Mouse (Mus musculus) cerebellum, adult 2 months (tissue): Measurements from ENCODE around the gene Dcun1d3. TPM values are rescaled to one million over a fixed set of nuclear protein-coding genes. Genes with fewer than 3 reads are reported as not detected.

Experiments
- DNase-seq, 2 experiments: peaks; one replicate each; pipeline ENCODE4 v3.0.0; 2021
- H3K27ac ChIP-seq: fragments of 200-500 bp; 2 replicates; pipeline ENCODE4 v1.5.1; 2012; ENCODE audit warnings: low read length, control low read depth, inconsistent platforms; ENCODE audit not compliant: insufficient read depth
- H3K27me3 ChIP-seq: fragments of 200-500 bp; 2 replicates; pipeline ENCODE4 v1.6.1; 2012; ENCODE audit warnings: inconsistent platforms, mild to moderate bottlenecking, low read length, moderate library complexity; ENCODE audit not compliant: control insufficient read depth, insufficient read depth
- H3K4me1 ChIP-seq: fragments of 200-500 bp; 2 replicates; pipeline ENCODE4 v1.6.1; 2011; ENCODE audit warnings: low read length; ENCODE audit not compliant: control insufficient read depth, insufficient read depth
- H3K4me3 ChIP-seq: fragments of 200-500 bp; replicated peaks from 2 replicates; pipeline ENCODE3; 2011; ENCODE audit warnings: mild to moderate bottlenecking, low read depth, low read length, control low read depth; ENCODE audit not compliant: insufficient read depth
- CTCF ChIP-seq: fragments of 200-500 bp; IDR thresholded peaks from 2 replicates; pipeline ENCODE4 v1.5.1; 2011; ENCODE audit warnings: low read depth, mild to moderate bottlenecking, control low read depth, low read length, moderate library complexity, borderline replicate concordance; ENCODE audit not compliant: insufficient read depth
- POLR2A ChIP-seq: fragments of 200-500 bp; IDR thresholded peaks from 2 replicates; pipeline ENCODE4 v1.6.1; 2011; ENCODE audit warnings: low read length, control low read depth, borderline replicate concordance; ENCODE audit not compliant: insufficient read depth
- WGBS: fragments of 180-500 bp; shearing (Covaris S2); methylation state at CpG from one replicate; pipeline ENCODE4 v1.1.7; 2018; 5-methylcytosine and 5-hydroxymethylcytosine counted together
- polyA plus RNA-seq: library from polyadenylated mRNA; depleted of rRNA; stranded (reverse); fragments of >200 nt; gene quantifications from 2 replicates; pipeline ENCODE4 v1.2.3, GENCODE M21; 2012; rRNA removed

The Dcun1d3 gene
- 10.4 and 10.8 TPM in 2 replicates for polyA plus RNA-seq

DNA sequence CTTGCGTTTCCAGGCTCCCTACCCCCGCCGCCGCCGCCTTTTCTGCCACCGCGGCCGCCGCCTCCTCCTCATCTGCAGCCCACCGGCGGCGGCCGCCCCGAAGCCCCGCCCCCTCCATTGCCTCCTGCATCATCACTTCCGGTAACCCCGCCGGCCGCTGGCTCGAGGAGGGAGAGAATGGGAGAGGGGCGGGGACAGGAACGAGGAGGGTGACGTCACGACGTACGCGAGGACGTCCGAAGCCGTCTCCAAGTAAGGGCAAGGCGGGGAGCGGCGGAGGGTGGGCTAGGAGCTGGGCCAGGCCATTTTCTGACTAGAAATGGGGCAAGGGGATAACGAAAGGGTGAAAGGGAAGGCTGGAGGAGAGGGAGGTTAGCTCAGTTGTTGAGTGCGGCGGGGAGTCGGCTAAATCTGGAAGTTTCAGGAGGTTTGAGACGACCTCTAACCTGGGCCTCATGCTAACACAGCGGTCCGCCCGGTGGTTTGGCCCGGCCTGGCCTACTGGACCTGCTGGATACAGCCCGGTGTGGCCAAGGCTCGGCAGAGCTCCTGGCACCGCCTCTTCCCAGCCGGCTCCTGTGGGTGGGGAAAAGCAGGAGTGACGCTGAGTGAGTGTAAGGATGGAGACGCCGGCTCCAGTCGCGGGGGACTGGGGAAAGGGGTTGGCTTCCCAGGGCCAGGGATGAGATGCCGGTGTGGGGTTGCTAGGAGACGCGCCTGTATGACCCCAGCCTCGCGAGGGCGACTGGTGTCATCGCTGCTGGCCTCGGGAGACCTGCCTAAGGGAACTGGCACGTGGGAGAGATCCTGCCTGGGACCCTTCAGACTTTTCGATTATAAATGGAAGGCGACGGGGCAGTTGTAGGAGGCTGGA lies at the start of gene Dcun1d3, which contains the start of gene Lyrm1:
Gene Dcun1d3 (minus strand): TSS at position 660 of the 874 bp plus-strand sequence.
Gene Lyrm1 (plus strand): TSS at position 223 of the 874 bp plus-strand sequence.
- no peaks in the 10 kb centered on the region for H3K4me1 ChIP-seq
- under 1% methylated on average over 63 of the region's 63 CpGs for WGBS
- TF ChIP-seq POLR2A (peak; percentile 71), CTCF (no peak)
- H3K4me3 ChIP-seq: peak within 1 kb of the TSS; percentile 86
- peak; percentile 97 for DNase-seq
- no peaks in the 10 kb centered on the region for H3K27me3 ChIP-seq
- peak within 1 kb of the TSS; percentile 94 for H3K27ac ChIP-seq

DNA sequence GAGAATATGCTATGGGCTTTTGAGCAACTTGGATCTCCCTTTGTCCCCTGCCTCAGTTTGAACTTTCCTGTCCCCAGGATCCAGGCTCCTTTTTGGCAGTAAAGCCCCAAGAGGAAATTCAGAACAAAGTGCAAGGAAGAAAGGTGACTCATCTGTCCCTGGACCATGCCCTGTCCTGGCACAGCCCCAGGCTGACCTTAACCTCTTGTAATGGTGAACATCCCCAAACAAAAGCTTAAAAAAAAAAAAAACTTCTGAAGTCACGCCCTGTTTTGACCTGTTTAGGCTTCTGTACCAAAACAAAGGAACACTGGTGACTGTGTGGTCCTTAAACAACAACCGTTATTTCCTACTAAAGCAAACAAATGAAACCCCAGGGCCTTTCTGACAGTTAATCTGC lies 45.5 kb upstream of the Dcun1d3 start:
- 78% methylated on average over 2 of the region's 2 CpGs for WGBS
- no peak for TF ChIP-seq CTCF
- Histone ChIP-seq H3K27me3 (no peaks in the 10 kb centered on the region), H3K4me3 (no peak overlapping the region), H3K27ac (no peak overlapping the region), H3K4me1 (no peaks in the 10 kb centered on the region)
- no peak for DNase-seq

DNA sequence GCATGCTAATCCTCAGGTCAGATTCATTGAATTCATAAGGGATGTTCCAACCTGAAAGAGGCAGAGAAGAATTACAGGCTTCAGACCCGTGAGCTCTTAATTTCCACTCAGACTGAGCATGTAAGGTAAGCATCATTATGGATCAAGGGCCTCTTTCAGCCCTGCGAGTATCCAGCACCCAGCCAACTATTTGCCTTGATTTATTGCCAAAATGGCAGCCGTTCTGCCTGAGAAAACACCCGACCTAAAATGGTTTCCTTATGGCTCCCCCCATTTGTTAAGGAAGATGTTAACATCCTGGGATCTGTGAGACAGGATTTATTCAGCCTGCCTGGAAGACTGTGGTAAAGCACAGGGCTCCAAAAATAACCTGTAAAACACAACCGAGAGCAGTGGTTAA lies 40.9 kb upstream of the Dcun1d3 start:
- DNase-seq: no peak
- Histone ChIP-seq H3K27ac (no peak overlapping the region), H3K4me1 (no peaks in the 10 kb centered on the region), H3K27me3 (no peaks in the 10 kb centered on the region), H3K4me3 (no peak overlapping the region)
- no peak for TF ChIP-seq POLR2A
- no peak for TF ChIP-seq CTCF
- 20% methylated on average over 5 of the region's 5 CpGs for WGBS

DNA sequence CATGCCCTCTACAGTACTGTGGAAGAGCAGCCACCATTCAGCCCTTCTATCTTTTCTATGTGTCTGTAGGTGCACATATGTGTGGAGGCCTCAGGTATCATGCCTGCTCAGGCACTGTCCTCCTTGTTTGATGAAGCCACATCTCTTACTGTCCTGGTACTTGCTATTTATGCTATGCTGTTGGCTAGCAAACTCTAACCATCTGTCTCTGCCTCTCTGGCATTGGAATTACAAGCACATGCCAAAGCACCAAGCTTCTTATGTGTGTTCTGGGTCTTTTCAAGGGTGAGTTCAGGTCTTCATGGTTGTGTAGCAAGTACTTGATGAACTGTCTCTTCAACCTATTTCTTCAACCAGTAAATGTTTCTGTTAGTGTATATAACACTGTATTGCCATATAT lies 40.2 kb upstream of the Dcun1d3 start:
- TF ChIP-seq CTCF (no peak), POLR2A (no peak)
- DNase-seq: peak in 1 of 2 experiments; percentile 36

DNA sequence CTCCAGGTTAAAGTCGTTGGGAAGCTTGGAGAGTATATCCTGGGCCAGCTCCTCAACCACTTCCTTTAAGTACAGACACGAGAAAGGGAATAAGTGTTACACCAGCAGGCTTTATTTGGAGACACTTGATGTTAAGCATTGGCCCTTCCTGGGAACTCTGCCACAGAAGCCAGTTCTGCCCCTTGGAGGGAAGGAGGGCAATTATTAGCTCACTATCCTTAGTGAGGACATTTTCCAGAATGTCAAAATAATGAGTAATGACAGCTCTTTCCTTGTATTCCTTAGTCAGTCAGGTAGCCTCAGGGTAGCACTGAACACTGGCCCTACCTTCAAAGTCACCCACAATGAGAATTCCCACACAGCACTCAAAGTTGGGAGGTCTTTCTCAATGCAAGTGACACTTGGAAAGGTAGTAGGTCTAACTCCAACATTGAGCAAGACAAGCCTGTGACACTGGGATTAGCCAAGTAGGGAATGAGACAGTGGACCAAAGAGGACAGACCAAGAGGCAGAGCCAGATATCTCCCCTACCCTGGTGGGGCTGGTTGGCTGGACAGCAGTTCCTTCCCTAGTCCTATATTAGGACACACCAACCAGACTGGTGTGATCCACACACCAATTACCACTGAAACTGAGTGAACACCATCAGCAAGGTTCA lies 32.8 kb upstream of the Dcun1d3 start:
- 55% methylated on average over 2 of the region's 2 CpGs for WGBS
- H3K4me3 ChIP-seq: no peak overlapping the region
- no peaks in the 10 kb centered on the region for H3K4me1 ChIP-seq
- DNase-seq: no peak
- H3K27me3 ChIP-seq: no peaks in the 10 kb centered on the region
- TF ChIP-seq POLR2A (no peak), CTCF (no peak)
- H3K27ac ChIP-seq: no peak overlapping the region

More for the DNA sequence above, 40.2 kb upstream of the Dcun1d3 start:
- H3K4me3 ChIP-seq: no peak overlapping the region
- no peak overlapping the region for H3K27ac ChIP-seq
- no peaks in the 10 kb centered on the region for H3K4me1 ChIP-seq
- no peaks in the 10 kb centered on the region for H3K27me3 ChIP-seq

DNA sequence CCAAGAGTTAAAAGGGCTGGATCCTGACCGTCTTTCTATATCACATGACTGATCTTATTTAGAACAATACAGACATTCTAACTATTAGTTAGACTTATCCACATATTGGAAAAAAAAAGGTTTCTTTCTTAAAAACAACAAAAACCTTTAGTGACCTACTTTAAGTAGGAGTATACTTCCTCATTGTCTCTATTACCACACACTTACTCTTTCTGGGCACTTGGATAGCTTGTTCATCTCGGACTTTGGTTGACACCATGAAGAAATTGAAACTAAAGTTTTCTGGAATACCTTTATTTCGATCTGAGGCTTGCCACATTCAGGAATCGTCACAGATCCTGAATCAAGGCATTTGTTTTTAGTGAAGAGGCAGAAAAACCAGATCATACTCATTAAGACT lies 25.0 kb upstream of the Dcun1d3 start:
- DNase-seq: no peak
- H3K27ac ChIP-seq: no peak overlapping the region
- TF ChIP-seq CTCF: no peak
- no peak for TF ChIP-seq POLR2A
- H3K27me3 ChIP-seq: no peaks in the 10 kb centered on the region
- H3K4me3 ChIP-seq: no peak overlapping the region
- peaks cover 4% of the 10 kb centered on the region; the same call in 1 of the 2 replicates for H3K4me1 ChIP-seq
- WGBS: 79% methylated on average over 4 of the region's 4 CpGs

DNA sequence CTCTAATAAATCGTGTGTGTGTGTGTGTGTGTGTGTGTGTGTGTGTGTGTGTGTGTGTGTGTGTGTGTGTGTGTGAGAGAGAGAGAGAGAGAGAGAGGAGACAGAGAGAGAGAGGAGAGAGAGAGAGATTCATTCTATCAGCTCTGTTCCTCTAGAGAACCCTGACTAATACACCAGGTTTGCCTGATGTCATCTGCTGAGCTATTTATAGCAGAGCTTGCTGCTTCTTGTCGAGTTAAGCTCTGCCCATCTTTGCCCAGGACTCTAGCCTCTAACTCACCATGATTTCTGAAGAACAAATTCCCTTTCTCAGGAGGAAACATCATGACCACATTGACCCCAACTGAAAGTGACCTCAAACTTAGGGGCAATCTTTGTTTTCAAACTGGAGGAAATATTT lies 24.4 kb upstream of the Dcun1d3 start:
- 23% methylated on average over 2 of the region's 2 CpGs for WGBS
- peak in 1 of 2 experiments; percentile 59 for DNase-seq
- no peak overlapping the region for H3K4me3 ChIP-seq
- no peaks in the 10 kb centered on the region for H3K27me3 ChIP-seq
- no peak overlapping the region for H3K27ac ChIP-seq
- H3K4me1 ChIP-seq: peaks cover 4% of the 10 kb centered on the region; the same call in 1 of the 2 replicates
- TF ChIP-seq POLR2A (no peak), CTCF (no peak)
